Mouse (Mus musculus) megakaryocyte, embryonic 14.5 days (primary cell): Measurements from ENCODE around the gene Gm13103.
"Not testable (repeated sequence)": the region's sequence is repeated elsewhere in the genome, so short reads cannot be mapped to it uniquely, and the experiment has no call there.

ENCODE experiments used
- FLI1 ChIP-seq: IDR thresholded peaks from 2 replicates; pipeline ENCODE4 v1.6.1; 2012; ENCODE audit warnings: low read length, inconsistent platforms, mixed read lengths
- GATA1 ChIP-seq: IDR thresholded peaks from 3 replicates; pipeline ENCODE4 v1.6.1; 2012; ENCODE audit warnings: mixed read lengths, low read length, inconsistent platforms, borderline replicate concordance

DNA sequence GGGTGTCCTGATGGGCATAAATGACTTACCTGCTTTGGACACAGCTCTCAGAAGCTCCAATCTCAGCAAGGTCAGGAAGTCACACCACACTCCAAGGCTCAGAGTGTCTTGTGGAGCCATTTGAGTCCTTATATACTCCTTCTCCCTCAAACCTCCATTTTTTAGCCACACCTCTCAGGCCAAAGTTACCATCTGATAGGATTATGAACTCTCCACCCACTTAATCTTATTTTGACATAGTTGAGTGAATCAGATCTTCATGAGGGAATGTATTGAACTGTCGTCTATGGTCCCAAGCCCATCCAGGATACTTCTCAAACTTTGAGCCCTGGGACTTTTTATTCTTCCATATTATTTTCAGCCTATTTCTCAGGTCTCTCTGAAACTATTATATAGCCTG is 54.0 kb downstream of the Gm13103 start, which contains the start of gene Pramef6:
- TF ChIP-seq GATA1, FLI1: not testable (repeated sequence)
